Mouse (Mus musculus) stomach, embryonic 16.5 days (tissue): ENCODE measurements at regions not wholly inside any gene's neighbourhood (a gene's known extent, or its start where the extent isn't known, plus 50 kb on each side); places are given as distances from the start of the nearest gene placed in this dataset.

Source experiments
- ATAC-seq: fragments of 200-750 bp; cut with Nextera tagmentation; 2 replicates; pipeline ENCODE4 v1.8.0; 2017; ENCODE audit warnings: moderate number of reproducible peaks, moderate TSS enrichment; ENCODE audit not compliant: insufficient read depth, low FRiP score
- H3K27ac ChIP-seq: fragments of 300-500 bp; sonication (generic); 2 replicates; pipeline ENCODE4 v1.5.1; 2014; ENCODE audit warnings: low read length
- H3K27me3 ChIP-seq: fragments of 300-500 bp; sonication (generic); 2 replicates; pipeline ENCODE4 v1.6.1; 2014; ENCODE audit warnings: low read length, control low read depth, mixed read lengths; ENCODE audit not compliant: control insufficient read depth, insufficient read depth
- H3K36me3 ChIP-seq: fragments of 300-500 bp; sonication (generic); 2 replicates; pipeline ENCODE4 v1.6.1; 2014; ENCODE audit warnings: low read length; ENCODE audit not compliant: control insufficient read depth, insufficient read depth
- H3K4me1 ChIP-seq: fragments of 300-500 bp; sonication (generic); 2 replicates; pipeline ENCODE4 v1.6.1; 2014; ENCODE audit warnings: low read length, control low read depth, mixed read lengths; ENCODE audit not compliant: control insufficient read depth, insufficient read depth
- H3K4me2 ChIP-seq: fragments of 300-500 bp; sonication (generic); 2 replicates; pipeline ENCODE4 v1.6.1; 2014; ENCODE audit warnings: low read depth, low read length, mixed read lengths
- H3K4me3 ChIP-seq: fragments of 300-500 bp; sonication (generic); replicated peaks from 2 replicates; pipeline ENCODE4 v1.5.1; 2014; ENCODE audit warnings: mild to moderate bottlenecking, low read length
- H3K9ac ChIP-seq: fragments of 300-500 bp; sonication (generic); 2 replicates; pipeline ENCODE4 v1.6.1; 2014; ENCODE audit warnings: low read length
- H3K9me3 ChIP-seq: fragments of 300-500 bp; sonication (generic); replicated peaks from 2 replicates; pipeline ENCODE4 v1.6.1; 2016; ENCODE audit warnings: low read length, control low read depth; ENCODE audit not compliant: control insufficient read depth
- WGBS: fragments of 180-500 bp; shearing (Covaris S2); extraction: QIAGEN DNeasy Blood & Tissue Kit; methylation state at CpG from one replicate; pipeline ENCODE4 v1.1.7; 2014; 5-methylcytosine and 5-hydroxymethylcytosine counted together

DNA sequence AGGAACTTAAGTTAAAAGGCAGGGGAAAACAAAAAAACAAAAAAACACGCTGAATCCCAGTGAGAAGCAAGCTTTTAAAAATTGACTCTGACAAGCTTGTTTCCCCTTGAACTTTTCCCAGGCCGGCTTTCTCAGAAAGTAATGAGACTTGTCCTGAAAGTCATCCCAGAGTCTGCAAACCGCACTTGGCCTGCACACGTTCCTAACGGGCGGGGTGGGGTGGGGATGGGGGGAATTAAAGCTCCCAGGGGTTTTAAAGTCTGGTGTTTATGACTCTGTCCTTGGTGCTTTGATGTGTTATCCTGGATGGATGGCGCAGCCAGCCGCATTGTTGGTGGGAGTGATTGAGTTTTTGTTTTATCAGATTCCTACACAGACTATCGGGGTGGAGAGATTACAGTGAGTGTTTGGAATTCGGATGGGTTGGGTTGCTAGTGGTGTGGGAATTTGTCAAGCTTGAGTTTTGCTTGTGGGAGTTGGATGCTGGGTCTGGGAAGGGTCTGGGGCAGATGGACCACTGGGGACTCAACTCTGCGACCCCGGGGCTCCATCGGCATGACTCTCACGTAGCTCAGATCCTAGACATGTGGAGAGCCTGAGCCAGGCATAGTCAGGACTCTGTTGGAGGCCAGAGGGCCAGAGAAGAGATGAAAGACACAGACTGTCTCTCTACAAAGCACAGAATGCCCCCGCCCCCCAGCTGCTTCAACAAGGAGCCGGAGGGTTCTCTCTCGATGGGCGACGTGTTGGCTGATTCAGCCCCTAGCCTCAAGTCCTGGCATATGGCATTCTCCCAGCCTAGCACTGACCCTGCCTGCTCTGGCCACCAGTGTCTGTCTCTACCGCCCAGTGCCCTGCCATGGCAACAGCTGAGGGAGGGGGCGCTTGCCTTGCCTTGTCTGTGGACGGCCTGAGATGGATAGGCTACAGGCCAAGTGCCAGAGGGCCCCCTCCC is 75.5 kb downstream of the E030025P04Rik start:
- Histone ChIP-seq H3K27ac (no peak overlapping the region), H3K4me3 (no peak overlapping the region), H3K4me2 (no peak overlapping the region), H3K9ac (no peak overlapping the region), H3K36me3 (no peaks in the 10 kb centered on the region), H3K9me3 (no peaks in the 10 kb centered on the region), H3K27me3 (peaks cover 3% of the 10 kb centered on the region; the same call in 1 of the 2 replicates), H3K4me1 (peaks cover 9% of the 10 kb centered on the region; the same call in 1 of the 2 replicates)
- ATAC-seq: peak; percentile 37; the same call in 1 of the 2 replicates
- 25% methylated on average over 22 of the region's 22 CpGs for WGBS

GRCm38 (mm10) chr11:109067733-109068132 is 76.4 kb downstream of the E030025P04Rik start:
- H3K36me3 ChIP-seq: no peaks in the 10 kb centered on the region
- peaks cover 9% of the 10 kb centered on the region; the same call in 1 of the 2 replicates for H3K4me1 ChIP-seq
- H3K27me3 ChIP-seq: peaks cover 3% of the 10 kb centered on the region; the same call in 1 of the 2 replicates
- H3K4me3 ChIP-seq: no peak overlapping the region
- no peak for ATAC-seq
- no peaks in the 10 kb centered on the region for H3K9me3 ChIP-seq
- 70% methylated on average over 7 of the region's 7 CpGs for WGBS
- H3K27ac ChIP-seq: no peak overlapping the region
- no peak overlapping the region for H3K9ac ChIP-seq
- H3K4me2 ChIP-seq: no peak overlapping the region

DNA sequence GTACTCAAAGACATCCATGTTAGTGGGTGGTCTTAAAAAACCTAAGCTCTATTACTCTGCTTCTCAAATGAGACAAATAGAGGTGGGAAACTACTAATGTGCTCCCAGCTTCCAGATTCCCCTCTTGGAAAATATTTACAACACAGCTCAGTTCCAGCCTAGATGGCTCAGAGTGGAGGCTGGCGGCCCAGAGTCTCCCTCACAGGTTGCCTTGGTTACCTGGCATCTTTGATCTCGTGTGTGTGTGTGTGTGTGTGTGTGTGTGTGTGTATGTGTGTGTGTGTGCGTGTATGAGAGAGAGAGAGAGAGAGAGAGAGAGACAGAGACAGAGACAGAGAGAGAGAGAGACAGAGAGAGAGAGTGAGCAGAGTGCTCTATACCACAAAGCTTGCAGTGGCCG is 82.2 kb downstream of the E030025P04Rik start:
- H3K4me1 ChIP-seq: no peaks in the 10 kb centered on the region
- WGBS: 60% methylated on average over 4 of the region's 4 CpGs
- H3K27ac ChIP-seq: no peak overlapping the region
- no peak overlapping the region for H3K4me2 ChIP-seq
- no peak overlapping the region for H3K4me3 ChIP-seq
- H3K36me3 ChIP-seq: no peaks in the 10 kb centered on the region
- no peak overlapping the region for H3K9ac ChIP-seq
- no peak for ATAC-seq
- no peaks in the 10 kb centered on the region for H3K9me3 ChIP-seq
- H3K27me3 ChIP-seq: no peaks in the 10 kb centered on the region

DNA sequence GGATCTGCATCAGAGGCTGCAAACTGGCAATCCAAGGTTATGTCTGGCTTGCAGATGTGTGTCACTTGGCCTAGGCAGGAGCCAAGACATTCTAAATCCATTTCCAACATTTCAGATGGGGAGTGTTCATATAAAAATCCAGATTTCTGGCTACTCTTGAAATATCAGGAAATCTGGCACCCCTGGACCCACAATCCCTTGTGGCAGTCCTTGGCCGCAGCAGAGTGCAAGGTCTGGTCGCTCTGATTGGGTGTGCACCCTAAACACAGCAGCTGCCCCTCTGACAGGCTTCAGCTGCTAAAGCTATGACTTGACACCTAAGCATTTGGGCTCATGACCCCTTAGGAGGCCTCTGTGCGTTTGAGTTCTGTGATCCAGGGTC is 83.7 kb downstream of the E030025P04Rik start:
- no peaks in the 10 kb centered on the region for H3K9me3 ChIP-seq

DNA sequence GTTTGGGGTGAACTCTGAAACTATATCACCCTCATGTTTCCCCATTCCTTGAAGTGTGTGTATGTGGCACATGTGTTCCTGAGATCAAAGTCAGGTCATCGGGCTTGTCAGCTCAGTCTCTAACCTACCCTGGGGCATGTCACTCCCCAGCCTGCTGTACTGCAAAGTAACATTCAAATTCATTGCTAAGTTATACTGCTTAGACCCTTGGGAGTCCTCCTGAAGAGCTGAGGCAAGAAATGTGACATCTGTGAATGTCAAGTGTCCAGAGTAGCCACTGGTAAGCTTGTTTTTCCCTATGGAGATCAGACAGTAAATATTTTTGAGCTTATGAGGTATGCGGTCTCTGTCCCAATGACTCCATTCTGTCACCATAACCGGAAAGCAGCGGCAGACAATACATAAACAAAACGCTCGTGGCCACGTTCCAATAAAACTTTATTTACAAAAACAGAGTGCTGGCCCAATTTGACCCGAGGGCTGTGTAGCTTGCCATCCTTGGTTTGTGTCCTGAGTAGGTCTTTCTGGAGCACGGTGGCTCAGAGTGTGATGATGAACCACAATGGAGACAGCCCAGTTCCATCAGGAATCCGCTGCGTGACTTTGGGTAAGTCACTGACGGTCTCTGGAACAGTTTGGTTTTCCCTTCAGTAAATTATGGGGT is 84.2 kb downstream of the E030025P04Rik start:
- no peaks in the 10 kb centered on the region for H3K36me3 ChIP-seq
- H3K9me3 ChIP-seq: no peaks in the 10 kb centered on the region
- H3K27ac ChIP-seq: no peak overlapping the region
- H3K4me2 ChIP-seq: no peak overlapping the region
- no peaks in the 10 kb centered on the region for H3K27me3 ChIP-seq
- WGBS: 77% methylated on average over 12 of the region's 12 CpGs
- ATAC-seq: no peak
- no peaks in the 10 kb centered on the region for H3K4me1 ChIP-seq
- no peak overlapping the region for H3K4me3 ChIP-seq
- no peak overlapping the region for H3K9ac ChIP-seq

More for the DNA sequence above, 83.7 kb downstream of the E030025P04Rik start:
- H3K4me1 ChIP-seq: no peaks in the 10 kb centered on the region
- no peaks in the 10 kb centered on the region for H3K27me3 ChIP-seq
- H3K4me3 ChIP-seq: no peak overlapping the region
- H3K9ac ChIP-seq: no peak overlapping the region
- H3K36me3 ChIP-seq: no peaks in the 10 kb centered on the region
- no peak overlapping the region for H3K27ac ChIP-seq
- WGBS: 59% methylated on average over 3 of the region's 3 CpGs
- ATAC-seq: no peak
- no peak overlapping the region for H3K4me2 ChIP-seq

GRCm38 (mm10) chr11:109058021-109058420 is 86.1 kb downstream of the E030025P04Rik start:
- no peaks in the 10 kb centered on the region for H3K9me3 ChIP-seq

GRCm38 (mm10) chr11:109048257-109049101 is 95.7 kb downstream of the E030025P04Rik start:
- Histone ChIP-seq H3K4me1 (no peaks in the 10 kb centered on the region), H3K4me3 (no peak overlapping the region), H3K27me3 (no peaks in the 10 kb centered on the region), H3K27ac (no peak overlapping the region), H3K4me2 (no peak overlapping the region), H3K36me3 (no peaks in the 10 kb centered on the region), H3K9me3 (no peaks in the 10 kb centered on the region), H3K9ac (no peak overlapping the region)
- 61% methylated on average over 10 of the region's 10 CpGs for WGBS
- ATAC-seq: no peak

More at GRCm38 (mm10) chr11:109058021-109058420, 86.1 kb downstream of the E030025P04Rik start:
- Histone ChIP-seq H3K36me3 (no peaks in the 10 kb centered on the region), H3K27ac (no peak overlapping the region), H3K4me3 (no peak overlapping the region), H3K4me2 (no peak overlapping the region), H3K27me3 (no peaks in the 10 kb centered on the region), H3K9ac (no peak overlapping the region), H3K4me1 (no peaks in the 10 kb centered on the region)
- ATAC-seq: no peak

GRCm38 (mm10) chr11:109047483-109048110 is 96.6 kb downstream of the E030025P04Rik start:
- H3K27ac ChIP-seq: no peak overlapping the region
- no peak overlapping the region for H3K9ac ChIP-seq
- no peak for ATAC-seq
- no peaks in the 10 kb centered on the region for H3K4me1 ChIP-seq
- H3K9me3 ChIP-seq: no peaks in the 10 kb centered on the region
- H3K36me3 ChIP-seq: no peaks in the 10 kb centered on the region
- H3K4me2 ChIP-seq: no peak overlapping the region
- H3K27me3 ChIP-seq: no peaks in the 10 kb centered on the region
- 85% methylated on average over 4 of the region's 4 CpGs for WGBS
- H3K4me3 ChIP-seq: no peak overlapping the region
